Mouse (Mus musculus): ENCODE data around the gene Slc22a23.

GRCm38 (mm10) chr13:34226940-34227339 lies 118.0 kb downstream of the Slc22a23 start:
- TF ChIP-seq CTCF (IDR thresholded peaks at IDR 0.05; ENCODE audit: insufficient read depth, low read depth, low read length) (no peak), POLR2A (IDR thresholded peaks at IDR 0.05; ENCODE audit: insufficient read depth, low read depth, low read length) (no peak)
